Mouse (Mus musculus) cerebellum, adult 2 months (tissue): ENCODE measurements around the gene Fut2. TPM values are rescaled to one million over a fixed set of nuclear protein-coding genes. Genes with fewer than 3 reads are reported as not detected.
"Not testable (repeated sequence)": the region's sequence is repeated elsewhere in the genome, so short reads cannot be mapped to it uniquely, and the experiment has no call there.

Experiments
- DNase-seq, 2 experiments: peaks; one replicate each; pipeline ENCODE4 v3.0.0; 2021
- H3K27ac ChIP-seq: fragments of 200-500 bp; 2 replicates; pipeline ENCODE4 v1.5.1; 2012; ENCODE audit warnings: low read length, control low read depth, inconsistent platforms; ENCODE audit not compliant: insufficient read depth
- H3K27me3 ChIP-seq: fragments of 200-500 bp; 2 replicates; pipeline ENCODE4 v1.6.1; 2012; ENCODE audit warnings: inconsistent platforms, mild to moderate bottlenecking, low read length, moderate library complexity; ENCODE audit not compliant: control insufficient read depth, insufficient read depth
- H3K4me1 ChIP-seq: fragments of 200-500 bp; 2 replicates; pipeline ENCODE4 v1.6.1; 2011; ENCODE audit warnings: low read length; ENCODE audit not compliant: control insufficient read depth, insufficient read depth
- H3K4me3 ChIP-seq: fragments of 200-500 bp; replicated peaks from 2 replicates; pipeline ENCODE3; 2011; ENCODE audit warnings: mild to moderate bottlenecking, low read depth, low read length, control low read depth; ENCODE audit not compliant: insufficient read depth
- CTCF ChIP-seq: fragments of 200-500 bp; IDR thresholded peaks from 2 replicates; pipeline ENCODE4 v1.5.1; 2011; ENCODE audit warnings: low read depth, mild to moderate bottlenecking, control low read depth, low read length, moderate library complexity, borderline replicate concordance; ENCODE audit not compliant: insufficient read depth
- POLR2A ChIP-seq: fragments of 200-500 bp; IDR thresholded peaks from 2 replicates; pipeline ENCODE4 v1.6.1; 2011; ENCODE audit warnings: low read length, control low read depth, borderline replicate concordance; ENCODE audit not compliant: insufficient read depth
- WGBS: fragments of 180-500 bp; shearing (Covaris S2); methylation state at CpG from one replicate; pipeline ENCODE4 v1.1.7; 2018; 5-methylcytosine and 5-hydroxymethylcytosine counted together
- polyA plus RNA-seq: library from polyadenylated mRNA; depleted of rRNA; stranded (reverse); fragments of >200 nt; gene quantifications from 2 replicates; pipeline ENCODE4 v1.2.3, GENCODE M21; 2012

Fut2 gene
- polyA plus RNA-seq, 1 experiment = 1.4 TPM

DNA sequence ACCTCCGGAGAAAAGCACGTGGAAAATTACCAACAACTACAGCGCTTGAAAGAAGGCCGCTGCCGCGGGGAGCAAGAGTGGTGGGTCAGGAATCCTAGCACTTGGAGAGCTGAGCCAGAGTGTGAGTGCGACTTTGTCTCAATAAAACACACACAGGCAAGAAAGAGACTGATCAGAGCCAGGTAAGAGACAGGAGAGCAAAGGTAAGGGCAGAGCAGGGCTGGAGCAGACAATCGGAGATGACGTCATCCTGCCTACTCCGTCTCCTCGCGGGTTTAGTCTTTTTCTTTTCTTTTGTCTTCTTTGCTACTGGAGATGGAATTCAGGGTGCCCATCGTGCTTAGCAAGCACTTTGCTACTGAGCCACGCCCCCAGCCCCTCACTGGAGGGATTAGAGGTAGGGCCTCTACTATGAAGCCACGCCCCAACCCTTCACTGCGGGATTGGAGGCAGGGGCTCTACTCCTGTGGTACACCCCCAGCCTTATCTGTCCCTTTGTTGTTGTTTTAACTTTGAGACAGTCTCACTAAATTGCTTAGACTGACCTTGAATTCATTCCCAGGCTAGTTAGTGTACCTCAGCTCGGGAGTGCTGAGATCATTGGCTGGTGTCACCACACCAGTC, 11.7 kb downstream of the Fut2 start:
- TF ChIP-seq POLR2A (no peak), CTCF (no peak)
- H3K4me1 ChIP-seq = no peaks in the 10 kb centered on the region
- no peaks in the 10 kb centered on the region for H3K27me3 ChIP-seq
- no peak overlapping the region for H3K27ac ChIP-seq
- no peak for DNase-seq
- WGBS = 45% methylated on average over 17 of the region's 17 CpGs
- no peak overlapping the region for H3K4me3 ChIP-seq

DNA sequence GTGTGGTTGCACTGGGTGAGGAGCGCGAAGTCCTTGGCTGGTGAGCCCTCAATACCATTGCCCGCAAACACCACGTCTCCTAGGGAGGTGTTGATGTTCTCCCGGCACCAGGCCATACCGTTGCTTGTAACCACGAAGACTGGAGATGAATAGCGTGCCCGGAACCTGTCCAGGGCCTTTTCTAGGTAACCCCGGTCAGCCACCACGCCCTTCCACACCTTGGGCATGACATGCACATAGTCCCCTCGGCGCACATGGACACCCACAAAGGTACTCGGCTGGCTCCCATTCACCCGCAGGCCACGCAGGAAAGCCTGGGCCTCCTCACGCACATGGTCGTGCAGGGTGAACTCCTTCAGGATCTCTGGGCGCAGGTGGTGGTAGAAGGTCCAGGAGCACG, 15.7 kb downstream of the Fut2 start:
- 93% methylated on average over 20 of the region's 20 CpGs for WGBS
- not testable (repeated sequence) for H3K27ac ChIP-seq, H3K4me1 ChIP-seq, DNase-seq, H3K27me3 ChIP-seq, H3K4me3 ChIP-seq

DNA sequence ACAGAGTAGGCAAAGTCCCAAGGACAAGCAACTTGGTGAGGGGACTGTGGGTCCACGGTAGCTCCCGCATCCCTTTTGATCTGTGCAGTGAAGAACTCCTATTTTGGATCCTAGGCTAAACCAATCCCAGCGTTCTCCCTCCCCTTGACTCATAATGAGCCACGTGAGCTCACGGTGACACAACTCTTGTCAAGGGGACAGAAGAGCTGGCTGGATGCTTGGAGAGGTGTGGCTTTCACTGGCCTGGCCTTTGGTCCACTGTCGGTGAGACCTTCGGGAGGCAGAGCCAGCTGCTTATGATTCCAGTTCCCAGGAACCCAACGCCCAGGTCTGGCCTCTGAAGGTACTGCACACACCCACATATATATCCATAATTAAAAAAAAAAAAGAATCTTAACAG, 16.8 kb downstream of the Fut2 start:
- H3K4me1 ChIP-seq = no peaks in the 10 kb centered on the region; the same call in 1 of the 2 replicates
- H3K4me3 ChIP-seq = no peak overlapping the region
- H3K27me3 ChIP-seq = no peaks in the 10 kb centered on the region
- TF ChIP-seq CTCF (no peak), POLR2A (no peak)
- 69% methylated on average over 8 of the region's 8 CpGs for WGBS
- H3K27ac ChIP-seq = no peak overlapping the region
- no peak for DNase-seq

DNA sequence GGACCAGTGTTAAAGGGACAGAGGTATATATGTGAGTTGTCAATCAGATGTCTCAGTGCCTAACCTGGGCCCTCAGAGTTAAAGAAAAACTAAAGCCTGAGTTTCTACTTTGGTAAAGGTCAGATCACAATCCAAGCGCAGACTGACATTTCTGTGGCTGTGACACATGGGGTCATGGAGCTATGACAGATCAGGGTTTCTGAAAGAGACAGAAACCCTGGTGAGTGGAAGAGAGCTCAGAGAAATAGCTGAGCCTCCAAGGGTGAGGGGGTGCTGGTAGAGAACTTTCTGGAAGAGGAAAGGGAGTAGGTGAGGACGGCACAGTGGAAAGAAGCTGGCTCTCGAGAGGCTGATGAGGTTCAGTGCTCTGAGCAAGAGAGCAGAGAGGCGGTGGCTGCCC, 19.5 kb downstream of the Fut2 start:
- Histone ChIP-seq H3K27ac (no peak overlapping the region), H3K4me1 (peaks cover 10% of the 10 kb centered on the region), H3K27me3 (no peaks in the 10 kb centered on the region), H3K4me3 (no peak overlapping the region)
- 66% methylated on average over 4 of the region's 4 CpGs for WGBS
- TF ChIP-seq CTCF = no peak
- TF ChIP-seq POLR2A = no peak
- no peak for DNase-seq

DNA sequence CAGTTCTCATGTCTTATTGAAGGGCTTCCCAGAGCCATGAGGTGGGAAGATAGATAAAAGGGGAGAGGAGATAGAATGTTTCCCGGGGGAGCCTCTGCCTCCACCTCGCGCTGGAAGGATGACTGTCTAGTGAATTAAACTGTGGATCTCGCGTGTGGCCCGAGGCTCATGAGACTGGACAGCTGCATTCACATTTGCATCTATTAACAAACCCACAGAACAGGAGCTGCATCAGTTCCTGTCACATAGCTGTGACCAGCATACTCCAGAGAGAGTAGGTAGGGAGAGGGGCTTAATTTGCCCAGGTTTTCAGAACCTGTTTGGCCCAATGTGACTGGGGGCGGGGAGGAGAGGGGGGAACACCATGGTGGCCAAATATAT, 20.6 kb downstream of the Fut2 start:
- Histone ChIP-seq H3K4me1 (peaks cover 21% of the 10 kb centered on the region), H3K27me3 (no peaks in the 10 kb centered on the region), H3K27ac (no peak overlapping the region), H3K4me3 (no peak overlapping the region)
- 83% methylated on average over 7 of the region's 7 CpGs for WGBS
- no peak for DNase-seq
- TF ChIP-seq POLR2A (no peak), CTCF (no peak)

DNA sequence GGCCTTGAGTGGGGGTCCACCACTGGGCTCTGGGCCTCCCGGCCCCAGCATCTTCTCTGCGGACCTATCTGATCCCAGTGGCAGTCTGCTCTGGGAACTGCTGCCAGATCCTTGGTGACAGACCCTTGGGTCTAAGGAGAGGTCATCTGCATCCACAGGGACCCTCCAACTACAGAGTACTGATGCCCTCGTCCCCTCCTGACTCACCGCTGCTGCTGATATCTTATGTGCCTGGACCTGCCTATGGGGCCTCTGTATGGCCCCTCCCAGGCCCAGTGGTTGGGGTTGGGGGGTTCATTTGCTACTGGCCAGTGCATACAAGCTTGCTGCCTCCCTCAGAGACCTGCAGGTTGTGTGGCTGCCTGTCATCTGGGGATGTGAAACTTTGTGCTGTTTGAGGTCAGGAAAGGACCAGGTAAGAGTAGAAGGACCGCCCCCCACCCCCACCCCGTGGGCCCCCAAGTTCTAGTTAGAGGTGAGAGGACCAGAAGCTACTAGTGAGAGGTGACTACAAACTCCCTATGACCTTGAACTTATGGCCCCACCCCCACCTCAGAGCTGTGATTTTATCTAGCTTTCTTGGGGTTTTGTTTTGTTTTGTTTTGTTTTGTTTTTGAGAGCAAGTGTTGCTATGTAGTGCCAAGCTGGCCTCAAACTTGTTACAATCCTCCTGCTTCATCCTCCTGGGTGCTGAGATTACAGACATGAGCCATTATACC, 21.2 kb downstream of the Fut2 start:
- Histone ChIP-seq H3K4me3 (peak overlapping the region; percentile 54), H3K27ac (peak overlapping the region; percentile 32), H3K27me3 (no peaks in the 10 kb centered on the region), H3K4me1 (peaks cover 22% of the 10 kb centered on the region)
- WGBS = 66% methylated on average over 6 of the region's 6 CpGs
- no peak for DNase-seq
- TF ChIP-seq CTCF (no peak), POLR2A (no peak)

DNA sequence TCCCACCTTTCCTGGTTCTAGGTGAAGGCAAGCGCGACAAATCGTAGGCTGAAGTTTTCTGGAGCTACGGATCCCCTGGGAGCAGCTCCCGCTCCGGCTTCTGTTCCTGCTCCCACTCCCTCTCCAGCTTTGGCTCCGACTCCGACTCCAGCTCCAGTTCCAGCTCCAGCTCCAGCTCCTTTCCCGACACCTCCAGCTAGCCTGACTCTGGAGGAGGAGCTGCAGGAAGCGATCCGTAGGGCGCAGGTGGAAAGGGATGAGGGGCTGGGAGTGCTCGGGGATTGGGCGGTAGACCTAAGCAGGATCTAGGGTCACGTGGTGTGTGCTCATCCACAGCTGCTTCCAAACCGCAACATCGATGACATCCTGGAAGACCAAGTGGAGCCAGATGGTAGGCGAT, 22.0 kb downstream of the Fut2 start:
- 4% methylated on average over 18 of the region's 18 CpGs for WGBS
- TF ChIP-seq CTCF (no peak), POLR2A (0 out of 2 replicates have a peak, but pooled peaks have one; percentile 7)
- H3K27ac ChIP-seq = peak overlapping the region; percentile 32
- H3K4me3 ChIP-seq = peak overlapping the region; percentile 54
- DNase-seq = peak; percentile 73 to 74
- no peaks in the 10 kb centered on the region for H3K27me3 ChIP-seq
- H3K4me1 ChIP-seq = peaks cover 22% of the 10 kb centered on the region
